Comparison of ENCODE assay signal across 20 mouse cellular contexts in genomic region chr13:47218351-47218750, GRCm38 (mm10).
"Had no signal": no experiment of that assay in that cellular context is flagged by ENCODE, and none has a peak within 500 bp of the region (broad histone marks: within the 10 kb centered on the region; RNA-seq: fewer than 3 reads in every experiment).

No protein-coding gene starts in this region.

- H3K4me3 ChIP-seq: kidney, embryonic 15.5 days; limb, embryonic 12.5 days; limb, embryonic 15.5 days; midbrain, embryonic 12.5 days; midbrain, embryonic 15.5 days; neural tube, embryonic 12.5 days; neural tube, embryonic 15.5 days had no signal

- H3K27me3 ChIP-seq: kidney, embryonic 15.5 days; limb, embryonic 12.5 days; limb, embryonic 15.5 days; midbrain, embryonic 15.5 days; neural tube, embryonic 12.5 days; neural tube, embryonic 15.5 days had no signal

- H3K36me3 ChIP-seq: kidney, embryonic 15.5 days; limb, embryonic 12.5 days; limb, embryonic 15.5 days; midbrain, embryonic 12.5 days; midbrain, embryonic 15.5 days; neural tube, embryonic 12.5 days; neural tube, embryonic 15.5 days had no signal

- DNase-seq: kidney, postnatal 10 days; kidney, postnatal 36 days; left cerebral cortex, postnatal 4 days; liver, postnatal 0 days; lung, embryonic 14.5 days; right cerebral cortex, adult 18-20 months; right cerebral cortex, postnatal 14 days; right cerebral cortex, postnatal 4 days; thymus, postnatal 25 days had no signal

- H3K9ac ChIP-seq: kidney, embryonic 15.5 days; limb, embryonic 12.5 days; limb, embryonic 15.5 days; liver, embryonic 14.5 days; liver, postnatal 0 days; lung, embryonic 14.5 days; midbrain, embryonic 12.5 days; midbrain, embryonic 15.5 days; neural tube, embryonic 12.5 days; neural tube, embryonic 15.5 days had no signal

- H3K9me3 ChIP-seq: kidney, embryonic 15.5 days; limb, embryonic 12.5 days; limb, embryonic 15.5 days; midbrain, embryonic 12.5 days; midbrain, embryonic 15.5 days; neural tube, embryonic 12.5 days; neural tube, embryonic 15.5 days had no signal

- H3K4me1 ChIP-seq: kidney, embryonic 15.5 days; midbrain, embryonic 12.5 days; midbrain, embryonic 15.5 days had no signal

- ATAC-seq: liver, postnatal 0 days; lung, postnatal 0 days; midbrain, embryonic 15.5 days had no signal

- H3K27ac ChIP-seq: kidney, embryonic 15.5 days; limb, embryonic 12.5 days; limb, embryonic 15.5 days; liver, embryonic 14.5 days; macrophage; midbrain, embryonic 12.5 days; midbrain, embryonic 15.5 days; neural tube, embryonic 12.5 days; neural tube, embryonic 15.5 days had no signal

- H3K4me2 ChIP-seq: kidney, embryonic 15.5 days; limb, embryonic 12.5 days; limb, embryonic 15.5 days; liver, embryonic 11.5 days; lung, embryonic 14.5 days; midbrain, embryonic 12.5 days; midbrain, embryonic 15.5 days; neural tube, embryonic 12.5 days; neural tube, embryonic 15.5 days had no signal
